Mouse (Mus musculus): ENCODE measurements at regions not wholly inside any gene's neighbourhood (a gene's known extent, or its start where the extent isn't known, plus 50 kb on each side); places are given as distances from the start of the nearest gene placed in this dataset.

DNA sequence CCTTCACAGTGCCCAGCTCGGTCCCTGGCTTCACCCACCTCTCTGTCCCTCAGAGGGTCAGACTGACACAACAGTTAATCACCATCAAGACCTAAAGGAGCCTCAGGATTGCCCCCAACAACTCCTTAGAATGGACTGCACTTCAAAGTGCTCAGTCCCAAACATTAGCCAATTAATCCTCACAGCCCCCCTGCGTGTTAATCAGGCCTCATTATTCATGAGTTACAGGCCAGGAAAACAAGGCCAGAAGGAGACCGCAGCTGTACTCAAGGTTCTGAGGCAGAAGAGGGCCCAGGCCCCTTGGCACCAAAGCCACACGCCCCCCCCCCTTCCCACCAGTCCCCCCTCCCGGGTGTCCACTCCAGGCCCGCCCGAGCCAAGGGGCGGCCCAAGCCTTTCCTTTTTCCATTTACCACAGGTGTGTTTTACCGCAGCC lies 2163.8 kb upstream of the Gm7489 start:
- no peak for TF ChIP-seq POLR2A (IDR thresholded peaks at IDR 0.05; ENCODE audit: borderline replicate concordance, control insufficient read depth, low read depth, low read length)
- no peak for TF ChIP-seq CTCF (IDR thresholded peaks at IDR 0.05; ENCODE audit: control insufficient read depth, insufficient read depth, low read length)

All from bone marrow, adult 2 months (tissue).